Mouse (Mus musculus) spleen, adult 2 months (tissue): ENCODE measurements around the gene Gatad2b. TPM values are rescaled to one million over a fixed set of nuclear protein-coding genes. Genes with fewer than 3 reads are reported as not detected.

ENCODE experiments used
- DNase-seq, 2 experiments: peaks; one replicate each; pipeline versions ENCODE4 v3.0.0 to v3.0.0-alpha.2; 2012 to 2021; ENCODE audit warnings: low spot score in 2 of 2, low read depth in 1 of 2
- H3K27ac ChIP-seq: fragments of 200-500 bp; 2 replicates; pipeline ENCODE4 v1.5.1; 2012; ENCODE audit warnings: low read length, inconsistent platforms; ENCODE audit not compliant: insufficient read depth
- H3K27me3 ChIP-seq: fragments of 200-500 bp; 2 replicates; pipeline ENCODE4 v1.6.1; 2012; ENCODE audit warnings: mild to moderate bottlenecking, moderate library complexity, low read length, inconsistent platforms; ENCODE audit not compliant: control insufficient read depth, insufficient read depth
- H3K36me3 ChIP-seq: fragments of 200-500 bp; 2 replicates; pipeline ENCODE4 v1.6.1; 2012; ENCODE audit warnings: mild to moderate bottlenecking, low read length, inconsistent platforms; ENCODE audit not compliant: control insufficient read depth, insufficient read depth
- H3K4me1 ChIP-seq: fragments of 200-500 bp; 2 replicates; pipeline ENCODE4 v1.6.1; 2011; ENCODE audit warnings: inconsistent platforms; ENCODE audit not compliant: control insufficient read depth, insufficient read depth, insufficient read length
- H3K4me3 ChIP-seq: fragments of 200-500 bp; 2 replicates; pipeline ENCODE4 v1.5.1; 2011; ENCODE audit warnings: mild to moderate bottlenecking, inconsistent platforms; ENCODE audit not compliant: insufficient read depth, insufficient read length; ENCODE audit errors: extremely low read depth
- CTCF ChIP-seq: fragments of 200-500 bp; IDR thresholded peaks from 2 replicates; pipeline ENCODE4 v1.5.1; 2011; ENCODE audit warnings: mild to moderate bottlenecking, inconsistent platforms; ENCODE audit not compliant: insufficient read depth, insufficient read length, insufficient replicate concordance; ENCODE audit errors: extremely low read depth
- POLR2A ChIP-seq: fragments of 200-500 bp; IDR thresholded peaks from 2 replicates; pipeline ENCODE4 v1.6.1; 2011; ENCODE audit warnings: low read depth, low read length, inconsistent platforms
- WGBS: fragments of 180-500 bp; shearing (Covaris S2); methylation state at CpG from one replicate; pipeline ENCODE4 v1.1.7; 2018; 5-methylcytosine and 5-hydroxymethylcytosine counted together
- polyA plus RNA-seq: library from polyadenylated mRNA; depleted of rRNA; stranded (reverse); fragments of >200 nt; gene quantifications from 2 replicates; pipeline ENCODE4 v1.2.3, GENCODE M21; 2012

The Gatad2b gene
- polyA plus RNA-seq, 1 experiment, result 26.9 TPM

GRCm38 (mm10) chr3:90381727-90382126 lies 88.7 kb downstream of the Gatad2b start:
- Histone ChIP-seq H3K27ac (no peak overlapping the region), H3K4me3 (no peak overlapping the region), H3K27me3 (no peaks in the 10 kb centered on the region), H3K4me1 (peaks cover 7% of the 10 kb centered on the region; the same call in 1 of the 2 replicates), H3K36me3 (no peaks in the 10 kb centered on the region)
- no peak for DNase-seq
- WGBS, result 83% methylated on average over 11 of the region's 11 CpGs
- no peak for TF ChIP-seq POLR2A
- TF ChIP-seq CTCF, result no peak

GRCm38 (mm10) chr3:90383690-90384089 lies 90.7 kb downstream of the Gatad2b start:
- WGBS, result 17% methylated on average over 4 of the region's 4 CpGs
- DNase-seq, result peak; percentile 46 to 70

GRCm38 (mm10) chr3:90384851-90385375 lies 91.9 kb downstream of the Gatad2b start:
- no peak for DNase-seq
- Histone ChIP-seq H3K36me3 (no peaks in the 10 kb centered on the region; the same call in 1 of the 2 replicates), H3K27ac (no peak overlapping the region), H3K27me3 (peaks cover 6% of the 10 kb centered on the region; the same call in 1 of the 2 replicates), H3K4me3 (no peak overlapping the region), H3K4me1 (peaks cover 17% of the 10 kb centered on the region)
- no peak for TF ChIP-seq CTCF
- TF ChIP-seq POLR2A, result no peak
- 76% methylated on average over 7 of the region's 7 CpGs for WGBS

More at GRCm38 (mm10) chr3:90383690-90384089, 90.7 kb downstream of the Gatad2b start:
- H3K4me3 ChIP-seq, result no peak overlapping the region
- no peaks in the 10 kb centered on the region for H3K27me3 ChIP-seq
- no peak for TF ChIP-seq CTCF
- H3K27ac ChIP-seq, result no peak overlapping the region
- no peaks in the 10 kb centered on the region; the same call in 1 of the 2 replicates for H3K36me3 ChIP-seq
- H3K4me1 ChIP-seq, result peaks cover 7% of the 10 kb centered on the region; the same call in 1 of the 2 replicates

- no peak for TF ChIP-seq POLR2A
- TF ChIP-seq CTCF, result no peak
- 90% methylated on average over 10 of the region's 10 CpGs for WGBS
- Histone ChIP-seq H3K36me3 (peaks cover 7% of the 10 kb centered on the region), H3K4me3 (no peak overlapping the region), H3K27me3 (peaks cover 6% of the 10 kb centered on the region; the same call in 1 of the 2 replicates), H3K27ac (no peak overlapping the region), H3K4me1 (peaks cover 20% of the 10 kb centered on the region)
- DNase-seq, result no peak
Measured at GRCm38 (mm10) chr3:90386817-90387216, 93.8 kb downstream of the Gatad2b start.

- no peak for DNase-seq
- TF ChIP-seq POLR2A (no peak), CTCF (no peak)
- H3K36me3 ChIP-seq, result peaks cover 10% of the 10 kb centered on the region
- H3K4me1 ChIP-seq, result peaks cover 20% of the 10 kb centered on the region
- H3K4me3 ChIP-seq, result no peak overlapping the region
- H3K27ac ChIP-seq, result no peak overlapping the region
- WGBS, result 52% methylated on average over 11 of the region's 11 CpGs
- H3K27me3 ChIP-seq, result peaks cover 6% of the 10 kb centered on the region; the same call in 1 of the 2 replicates
Measured at GRCm38 (mm10) chr3:90387483-90387882, 94.5 kb downstream of the Gatad2b start.

- no peak for TF ChIP-seq POLR2A
- TF ChIP-seq CTCF, result no peak
- WGBS, result 57% methylated on average over 4 of the region's 4 CpGs
- Histone ChIP-seq H3K27me3 (peaks cover 6% of the 10 kb centered on the region; the same call in 1 of the 2 replicates), H3K4me1 (peaks cover 20% of the 10 kb centered on the region), H3K4me3 (no peak overlapping the region), H3K36me3 (peaks cover 14% of the 10 kb centered on the region), H3K27ac (no peak overlapping the region)
- no peak for DNase-seq
Measured at GRCm38 (mm10) chr3:90388192-90388591, 95.2 kb downstream of the Gatad2b start.
